Mouse (Mus musculus) left cerebral cortex, adult 18-20 months (tissue): ENCODE data around the gene Dynlt1f. TPM values are rescaled to one million over a fixed set of nuclear protein-coding genes. Genes with fewer than 3 reads are reported as not detected.
A peak's percentile ranks its signal among the peaks of the same experiment; 100 is the strongest.
"Not testable (repeated sequence)": the region's sequence is repeated elsewhere in the genome, so short reads cannot be mapped to it uniquely, and the experiment has no call there.

Experiments
- DNase-seq, 2 experiments: peaks; one replicate each; pipeline ENCODE4 v3.0.0; 2021 to 2022; ENCODE audit warnings: low spot score in 2 of 2, mixed read lengths in 1 of 2
- total RNA-seq, 2 experiments: library from RNA; stranded (reverse); gene quantifications; 2 replicates each; pipeline ENCODE4 v1.2.3; 2021

Gene Dynlt1f
- total RNA-seq, 2 experiments from 2014 or later, result 22.7 to 28.9 TPM

DNA sequence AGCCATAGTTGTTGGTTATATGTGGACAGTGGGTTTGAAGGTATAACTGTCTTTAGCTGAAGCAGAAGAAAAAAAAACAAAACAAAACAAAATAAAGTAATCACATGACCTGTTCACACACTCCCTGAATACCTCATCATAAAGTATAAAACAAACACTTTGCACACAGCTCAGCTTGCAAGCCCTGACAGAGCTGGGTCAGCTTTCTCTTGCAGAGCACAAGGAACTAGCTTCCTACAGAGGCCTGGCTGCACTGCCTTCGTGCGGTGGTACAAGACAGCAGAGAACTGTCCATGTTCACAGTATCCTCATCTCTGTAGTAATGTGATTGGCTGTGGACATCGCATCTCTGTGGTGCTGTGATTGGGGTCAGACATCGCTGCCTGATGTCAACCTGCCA lies 25.3 kb downstream of the Dynlt1f start:
- DNase-seq, result not testable (repeated sequence)

DNA sequence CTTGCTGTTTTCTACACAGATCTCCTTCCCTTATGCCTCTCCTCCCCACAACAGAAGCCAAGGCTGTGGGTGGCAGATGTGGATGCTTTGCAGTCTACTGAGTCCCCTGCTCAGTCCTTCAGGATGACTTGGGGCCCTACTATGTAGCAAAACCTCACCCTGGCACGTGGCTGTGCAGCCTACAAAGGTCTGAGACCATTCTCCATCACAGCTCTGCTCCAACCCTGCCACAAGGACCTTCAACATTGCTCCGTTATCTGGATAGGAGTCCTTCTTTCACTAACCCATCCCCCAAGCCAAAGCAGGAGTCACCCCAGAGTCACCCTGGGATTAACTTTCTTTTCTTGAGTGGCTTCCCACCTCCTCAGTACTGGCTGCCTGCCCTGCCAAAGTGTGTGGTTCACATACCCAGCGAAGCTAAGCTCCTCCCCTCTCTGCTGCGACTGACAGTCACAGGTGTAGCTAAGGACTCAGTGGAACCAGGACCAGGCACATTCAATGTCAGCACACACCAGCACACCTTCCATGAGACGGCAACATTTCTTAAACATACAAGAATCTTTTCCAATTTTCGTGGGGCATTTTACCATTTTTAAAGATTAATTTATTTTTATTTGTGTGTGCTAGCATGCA lies 30.7 kb downstream of the Dynlt1f start:
- not testable (repeated sequence) for DNase-seq

DNA sequence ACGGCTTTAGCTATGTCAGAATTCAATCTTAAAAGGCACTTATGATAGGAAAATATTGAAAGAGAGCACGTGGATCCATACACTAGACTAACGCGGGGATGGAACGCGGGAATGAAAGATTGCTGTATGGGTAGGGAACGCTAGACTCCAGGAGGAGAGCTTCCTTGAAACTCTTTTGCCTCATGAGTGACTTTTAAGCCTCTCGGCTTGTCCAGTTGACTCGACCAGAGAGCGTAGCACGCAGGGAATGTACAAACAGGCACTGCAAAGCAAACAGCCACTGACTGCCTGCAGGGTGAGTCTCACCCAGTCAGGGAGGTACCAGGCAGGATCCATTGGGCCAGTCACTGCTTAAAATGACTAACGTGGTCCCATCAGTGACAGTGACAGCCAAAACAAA lies 33.7 kb downstream of the Dynlt1f start:
- DNase-seq, result not testable (repeated sequence)

DNA sequence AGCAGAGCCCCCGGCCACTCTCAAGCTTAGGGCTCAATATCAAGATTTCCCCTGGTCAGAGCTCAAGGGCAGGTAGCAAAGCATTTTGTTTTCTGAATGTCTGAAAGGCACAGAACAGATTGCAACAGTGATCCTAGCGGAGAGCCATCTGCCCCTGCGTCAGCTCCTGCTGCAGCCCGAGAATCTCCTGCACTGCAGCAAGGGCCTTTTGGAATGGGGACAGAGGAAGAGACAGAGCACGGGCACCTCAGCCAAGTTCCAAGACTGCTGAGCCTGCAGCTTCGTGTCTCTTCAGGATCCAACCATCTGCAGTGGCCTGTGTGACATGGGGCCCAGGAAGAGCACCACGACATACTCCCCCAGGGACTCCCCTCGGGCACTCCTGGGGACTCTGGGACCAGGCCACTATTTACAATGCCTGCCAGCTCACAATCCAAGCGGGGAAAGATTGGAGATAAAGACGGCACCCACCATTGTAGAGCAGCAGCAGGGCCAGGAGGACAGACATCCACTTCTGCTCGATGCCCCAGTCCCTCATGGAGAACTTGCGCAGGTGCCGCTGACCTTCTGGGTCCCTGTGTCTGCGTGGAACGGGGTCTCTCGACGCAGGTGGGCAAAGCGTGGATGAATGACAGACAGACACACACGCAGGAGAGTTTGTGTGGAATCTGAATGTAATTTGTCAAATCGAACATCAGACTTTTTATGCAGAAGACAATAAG lies 34.8 kb downstream of the Dynlt1f start:
- DNase-seq, result not testable (repeated sequence)

DNA sequence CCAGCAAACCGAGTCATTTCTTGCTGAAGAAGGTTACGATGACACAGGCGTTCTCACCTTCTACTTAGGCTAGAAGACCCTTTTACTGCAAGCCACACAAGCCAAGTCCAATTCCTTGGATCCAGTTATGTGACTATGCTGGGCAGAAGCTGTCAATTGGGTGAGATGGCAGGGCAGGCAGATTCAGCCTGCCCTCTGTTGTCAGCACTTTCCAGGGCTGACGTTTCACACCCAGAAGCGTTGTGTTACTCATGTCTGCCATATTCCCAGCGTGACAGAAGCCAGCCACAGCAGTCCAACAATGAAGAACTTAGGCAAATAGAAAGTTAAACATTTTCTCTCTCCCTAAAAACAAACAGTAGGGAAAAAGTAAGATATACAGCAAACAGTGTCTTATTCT lies 35.7 kb downstream of the Dynlt1f start:
- DNase-seq, result not testable (repeated sequence)

DNA sequence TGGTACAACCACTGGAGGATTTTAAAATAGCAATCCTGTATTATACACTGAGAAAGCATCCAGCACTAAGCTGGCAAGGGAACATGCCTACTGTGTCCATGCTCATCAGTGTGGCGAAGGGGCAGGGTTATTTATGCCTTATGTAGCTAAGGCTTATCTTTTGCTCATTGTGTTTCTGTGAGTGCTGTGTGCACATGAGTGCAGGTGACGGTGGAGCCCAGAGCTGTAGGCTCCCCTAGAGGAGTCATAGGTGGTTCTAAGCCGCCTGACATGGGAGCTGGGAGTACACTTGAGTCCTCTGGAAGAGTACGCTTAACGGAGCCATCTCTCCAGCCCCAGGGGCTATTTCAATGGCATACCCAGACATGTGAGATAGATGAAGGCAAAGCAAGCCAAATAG lies 36.4 kb downstream of the Dynlt1f start:
- not testable (repeated sequence) for DNase-seq

DNA sequence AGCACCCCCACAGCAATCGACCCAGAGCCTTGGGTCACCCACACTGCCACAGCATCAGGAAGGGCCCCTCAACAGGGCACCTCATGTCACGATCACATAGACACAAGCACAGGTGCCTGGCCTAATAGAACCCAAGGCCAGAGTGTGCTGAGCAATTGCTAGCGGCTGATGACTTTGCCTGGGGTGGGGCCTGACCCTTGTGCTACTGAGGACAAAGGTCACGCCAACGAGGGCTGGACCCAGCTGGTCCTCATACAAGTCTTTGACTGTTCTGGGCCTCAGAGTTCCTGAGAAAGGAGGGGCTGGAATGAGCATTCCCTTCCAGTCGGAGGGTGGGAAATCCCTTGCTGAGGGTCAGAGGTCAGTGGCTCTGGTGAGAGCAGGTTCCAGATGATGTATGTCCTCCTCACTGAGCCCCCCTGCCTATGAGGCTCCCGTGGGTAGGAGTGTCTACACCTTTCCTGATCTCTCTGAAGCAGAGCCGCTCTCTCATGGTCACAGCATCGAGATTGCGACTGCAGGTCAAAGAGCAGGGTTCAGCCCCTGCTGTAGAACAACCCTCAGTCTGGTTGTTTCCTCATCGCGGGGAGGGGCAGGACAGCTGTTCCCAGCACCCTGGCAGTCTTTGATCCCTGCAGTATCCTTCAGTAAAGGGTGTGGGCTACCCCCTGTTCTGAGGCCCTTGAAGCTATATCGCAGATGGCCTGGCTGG lies 37.9 kb downstream of the Dynlt1f start:
- DNase-seq, result not testable (repeated sequence)

DNA sequence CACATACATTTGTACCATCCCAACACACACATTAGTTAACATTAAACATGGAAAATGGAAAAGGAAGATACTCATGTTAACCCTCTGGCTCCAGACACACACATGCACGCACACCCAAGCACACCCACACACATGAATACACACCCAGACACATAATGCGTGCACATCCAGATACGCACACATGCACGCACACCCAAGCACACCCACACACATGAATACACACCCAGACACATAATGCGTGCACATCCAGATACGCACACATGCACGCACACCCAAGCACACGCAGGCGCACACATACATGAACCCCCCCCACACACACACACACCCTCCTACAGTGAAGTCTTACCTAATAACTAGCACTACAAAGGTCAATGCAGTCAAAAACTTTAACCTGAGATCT lies 39.0 kb downstream of the Dynlt1f start:
- DNase-seq, result not testable (repeated sequence)

DNA sequence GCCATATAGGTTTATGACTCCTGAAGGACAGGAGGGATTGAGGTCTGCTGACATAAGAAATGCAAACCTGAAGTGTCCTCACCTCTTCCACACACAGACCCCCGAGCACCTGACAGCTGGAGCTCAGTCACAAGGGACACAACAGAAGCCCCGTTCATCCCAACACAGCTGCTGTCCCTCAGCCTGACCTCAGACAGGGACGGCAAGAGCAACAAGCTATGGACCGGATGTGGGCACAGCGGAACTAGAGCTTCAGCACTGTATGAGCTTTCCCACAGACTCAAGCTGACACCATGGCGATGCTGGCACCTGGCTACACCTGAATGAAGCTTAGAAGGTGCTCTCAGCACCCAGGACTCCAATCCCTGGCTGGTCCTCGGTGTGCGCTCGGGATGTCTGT lies 41.4 kb downstream of the Dynlt1f start:
- not testable (repeated sequence) for DNase-seq

DNA sequence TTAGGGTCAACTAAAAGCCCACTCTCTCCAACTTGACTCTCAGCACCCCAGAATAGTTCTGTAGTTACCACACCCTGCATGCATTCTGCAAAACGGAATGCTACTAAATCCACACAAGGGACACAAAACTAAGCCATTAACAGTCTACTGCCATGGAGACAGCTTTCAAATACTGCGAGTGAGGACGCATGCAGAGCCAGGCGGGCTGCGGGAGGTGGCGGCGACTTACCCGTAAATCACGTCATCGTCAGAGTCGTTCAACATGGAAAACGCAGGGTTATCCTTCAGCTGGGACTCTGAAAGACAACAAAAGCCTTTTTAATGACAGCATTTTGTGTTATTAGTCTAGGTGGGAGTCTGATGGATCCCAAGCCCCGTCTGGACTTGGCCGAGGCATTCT lies 42.2 kb downstream of the Dynlt1f start:
- not testable (repeated sequence) for DNase-seq

DNA sequence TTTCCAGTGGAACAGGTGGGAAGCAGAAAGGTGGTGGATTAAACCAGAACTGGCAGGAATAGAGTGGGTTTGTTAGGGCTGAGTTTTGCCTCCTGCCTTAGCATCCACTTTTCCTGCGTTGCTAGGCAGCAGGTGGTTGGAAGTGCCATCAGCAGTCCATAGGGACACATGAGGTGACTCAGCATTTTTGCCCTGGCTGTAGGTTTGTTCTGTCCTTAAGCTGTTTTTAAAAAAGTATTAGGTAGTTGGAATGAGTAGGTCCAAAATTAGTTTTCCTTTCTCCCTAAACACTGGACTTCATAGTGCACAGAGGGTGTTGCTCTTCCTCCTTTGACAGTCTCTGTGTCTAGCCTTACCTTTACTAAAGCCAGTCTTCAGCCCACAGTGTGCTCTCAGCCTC lies 50.4 kb downstream of the Dynlt1f start:
- not testable (repeated sequence) for DNase-seq

DNA sequence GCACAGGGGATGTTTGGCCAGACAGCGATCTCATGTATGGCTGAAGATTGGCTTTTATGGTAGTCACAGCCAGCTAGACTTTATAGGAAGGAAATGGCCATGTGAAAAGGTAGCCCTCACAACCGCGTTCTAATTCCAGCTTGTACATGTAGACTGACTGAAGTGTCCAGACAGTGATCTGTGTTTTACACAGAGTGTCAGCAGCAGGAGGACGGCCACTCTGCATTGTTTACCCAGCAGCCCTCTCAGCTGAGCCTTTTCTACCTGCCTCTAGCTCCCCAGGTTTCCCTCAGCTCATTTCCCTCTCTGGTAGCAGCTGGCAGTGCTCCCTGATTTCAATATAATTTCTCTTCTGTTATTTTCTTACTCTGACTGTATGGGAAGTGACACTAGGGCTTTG lies 53.5 kb downstream of the Dynlt1f start:
- not testable (repeated sequence) for DNase-seq

DNA sequence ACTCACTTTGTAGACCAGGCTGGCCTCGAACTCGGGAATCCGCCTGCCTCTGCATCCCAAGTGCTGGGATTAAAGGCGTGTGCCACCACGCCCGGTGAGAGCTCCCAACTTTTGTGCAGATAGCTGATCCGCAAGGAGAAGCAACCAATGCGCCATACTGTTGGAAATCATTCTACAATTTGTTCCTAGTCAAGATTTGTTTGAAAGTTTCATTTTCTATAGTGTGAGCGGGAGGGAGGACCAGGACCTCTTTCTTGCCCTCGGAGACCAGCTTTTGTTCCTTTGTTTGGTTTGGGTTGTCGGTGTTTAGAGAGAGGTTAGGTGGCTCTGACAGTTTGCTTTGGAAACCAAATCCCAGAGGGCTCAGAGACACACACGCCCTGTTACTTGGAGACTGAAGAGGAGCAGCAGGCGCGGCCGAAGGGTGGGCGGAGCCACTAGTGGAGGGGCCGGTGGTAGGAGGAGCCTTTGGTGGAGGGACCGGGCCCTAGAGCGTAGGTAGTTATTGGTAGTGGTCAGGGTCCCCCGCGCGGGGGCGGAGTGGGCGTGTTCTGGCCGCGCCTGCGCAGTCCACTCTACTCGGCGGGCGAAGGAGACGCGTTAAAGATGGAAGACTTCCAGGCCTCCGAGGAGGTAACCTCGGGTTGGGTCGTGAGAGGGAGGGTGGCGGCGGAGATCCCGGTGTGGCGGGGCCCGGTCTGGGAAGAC lies 54.3 kb downstream of the Dynlt1f start, which contains the start of gene Dynlt1c:
Gene Dynlt1c, plus strand, starts transcription at position 468 of the 708 bp plus-strand sequence.
- DNase-seq, result peak in 1 of 2 experiments; percentile 25

DNA sequence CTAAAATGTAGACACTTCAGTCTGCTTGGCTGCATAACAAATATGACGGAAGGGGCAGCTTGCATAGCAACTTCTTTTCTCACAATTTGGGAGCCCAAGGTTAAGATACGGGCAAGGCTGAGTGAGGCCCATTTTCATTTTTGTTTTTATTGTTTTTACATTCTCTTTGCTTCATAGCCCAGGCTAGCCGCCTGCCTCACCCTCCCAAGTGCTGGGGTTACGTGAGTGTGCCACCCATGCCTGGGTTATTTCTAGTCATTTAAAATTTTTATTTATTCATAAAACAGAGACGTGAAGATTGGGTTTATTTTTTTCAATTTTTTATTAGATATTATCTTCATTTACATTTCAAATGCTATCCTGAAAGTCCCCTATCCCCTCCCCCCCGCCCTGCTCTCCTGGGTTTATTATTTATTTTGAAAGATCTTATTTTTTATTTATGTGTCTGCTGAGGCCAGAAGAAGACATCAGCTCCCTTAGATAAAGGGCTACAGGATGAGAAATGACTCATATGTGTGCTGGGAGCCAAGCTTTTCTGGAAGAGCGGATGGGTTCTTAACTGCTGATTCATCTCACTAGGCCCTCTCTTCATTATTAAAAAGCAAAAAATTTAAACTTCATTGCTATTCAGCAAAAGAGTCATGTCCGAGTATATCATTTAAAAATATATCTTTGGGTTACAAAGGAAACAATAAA lies 55.3 kb downstream of the Dynlt1f start:
- DNase-seq, result peak in 1 of 2 experiments; percentile 28

DNA sequence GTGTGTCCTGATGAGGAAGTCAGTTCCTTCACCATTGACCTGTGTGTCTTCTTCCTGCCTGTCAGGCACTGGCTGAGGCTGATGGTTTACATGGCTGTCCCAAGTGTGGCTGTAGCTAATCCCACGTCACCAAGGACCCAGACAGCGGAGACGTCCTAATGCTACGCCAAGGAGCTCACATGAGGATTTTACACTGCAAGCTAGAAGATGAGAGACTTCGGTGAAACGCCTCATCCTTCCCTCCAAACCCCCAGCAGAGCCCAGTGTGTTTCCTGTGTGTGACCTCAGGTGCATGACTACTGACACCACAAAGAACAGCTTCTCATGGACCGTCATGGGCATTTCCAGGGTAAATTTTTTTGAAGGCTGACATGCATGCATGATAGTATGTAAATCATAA lies 57.3 kb downstream of the Dynlt1f start:
- DNase-seq, result not testable (repeated sequence)

Other genes starting within 250 kb of the Dynlt1f start
- 10 to 100 TPM; 38.0 to 39.8 TPM for gene Dynlt1b, start 225.8 kb downstream of the Dynlt1f start, total RNA-seq
- gene Dynlt1c, start 54.2 kb downstream of the Dynlt1f start, total RNA-seq, result 10 to 100 TPM; 17.4 to 22.6 TPM
- gene Sytl3, start 3.2 kb upstream of the Dynlt1f start, total RNA-seq, result 1 to 10 TPM in 1 of 2 experiments, under 1 TPM in 1; 0.80 to 1.3 TPM
- gene Ezr, start 126.9 kb upstream of the Dynlt1f start, total RNA-seq, result 10 to 100 TPM; 42.4 to 46.8 TPM